Mouse (Mus musculus) forebrain, postnatal 0 days (tissue): Measurements from ENCODE around the gene Sipa1l2. TPM values are rescaled to one million over a fixed set of nuclear protein-coding genes. Genes with fewer than 3 reads are reported as not detected.

ENCODE experiments used
- ATAC-seq: fragments of 200-750 bp; cut with Nextera tagmentation; 2 replicates; pipeline ENCODE4 v1.8.0; 2017; ENCODE audit warnings: mild to moderate bottlenecking, moderate library complexity
- DNase-seq: peaks from one replicate; pipeline ENCODE4 v3.0.0-alpha.2; 2015
- H3K27ac ChIP-seq: fragments of 300-500 bp; sonication (generic); 2 replicates; pipeline ENCODE4 v1.5.1; 2014; ENCODE audit warnings: low read depth, mild to moderate bottlenecking, antibody characterized with exemption, low read length, moderate library complexity, mixed read lengths
- H3K27me3 ChIP-seq: fragments of 300-500 bp; sonication (generic); 2 replicates; pipeline ENCODE4 v1.6.1; 2014; ENCODE audit warnings: mild to moderate bottlenecking, low read length, mixed read lengths; ENCODE audit not compliant: insufficient read depth
- H3K36me3 ChIP-seq: fragments of 300-500 bp; sonication (generic); 2 replicates; pipeline ENCODE4 v1.6.1; 2014; ENCODE audit warnings: mild to moderate bottlenecking, moderate library complexity; ENCODE audit not compliant: insufficient read depth
- H3K4me1 ChIP-seq: fragments of 300-500 bp; sonication (generic); 2 replicates; pipeline ENCODE4 v1.6.1; 2014; ENCODE audit warnings: antibody characterized with exemption; ENCODE audit not compliant: insufficient read depth
- H3K4me2 ChIP-seq: fragments of 300-500 bp; sonication (generic); 2 replicates; pipeline ENCODE4 v1.6.1; 2014; ENCODE audit warnings: low read depth, mild to moderate bottlenecking, moderate library complexity
- H3K4me3 ChIP-seq: fragments of 300-500 bp; sonication (generic); 2 replicates; pipeline ENCODE4 v1.5.1; 2014; ENCODE audit warnings: low read depth, low read length, mixed read lengths
- H3K9ac ChIP-seq: fragments of 300-500 bp; sonication (generic); 2 replicates; pipeline ENCODE4 v1.6.1; 2014; ENCODE audit warnings: mild to moderate bottlenecking
- H3K9me3 ChIP-seq: fragments of 300-500 bp; sonication (generic); 2 replicates; pipeline ENCODE4 v1.6.1; 2016; ENCODE audit warnings: low read length
- CTCF ChIP-seq: sonication (generic); IDR thresholded peaks from 2 replicates; pipeline ENCODE4 v1.5.1; 2016; ENCODE audit warnings: antibody characterized with exemption, control low read depth, low read depth
- WGBS: fragments of 180-500 bp; shearing (Covaris S2); extraction: QIAGEN DNeasy Blood & Tissue Kit; methylation state at CpG from one replicate; pipeline ENCODE4 v1.1.7; 2014; 5-methylcytosine and 5-hydroxymethylcytosine counted together
- polyA plus RNA-seq: library from polyadenylated mRNA; unstranded; fragments of >200 nt; fragmentation: Nextera tagmentation; extraction: Ambion mirVana; gene quantifications from 2 replicates; pipeline ENCODE4 v1.2.1, GENCODE M21; 2015
- total RNA-seq: library from RNA; depleted of rRNA; stranded (reverse); fragments of >200 nt; gene quantifications from 2 replicates; pipeline ENCODE4 v1.2.3, GENCODE M21; 2014

Sipa1l2 gene
- total and polyA plus RNA-seq, 2 experiments from 2014 or later, result 10.6 to 44.3 TPM

DNA sequence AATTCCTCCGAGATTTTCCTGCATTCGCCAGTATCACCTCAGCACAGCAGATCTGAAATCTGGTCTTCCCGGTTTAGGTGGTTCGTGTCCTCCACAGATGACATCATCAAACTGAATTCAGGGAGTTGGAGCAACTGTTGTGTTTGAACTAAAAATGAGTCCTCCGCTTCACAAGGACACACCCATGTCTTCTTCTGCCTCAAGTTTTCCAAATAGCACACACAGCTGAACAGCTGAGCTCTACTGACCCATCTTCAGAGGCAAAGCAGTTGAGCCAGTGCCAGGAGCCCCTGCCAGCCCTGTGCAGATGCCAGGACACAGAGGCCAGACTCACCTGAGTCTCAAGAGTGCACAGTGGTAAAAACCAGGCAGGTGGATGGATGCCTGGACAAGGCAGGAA is 12.9 kb downstream of the Sipa1l2 start:
- Histone ChIP-seq H3K4me2 (no peak overlapping the region), H3K4me1 (peaks cover 37% of the 10 kb centered on the region), H3K27me3 (no peaks in the 10 kb centered on the region), H3K9ac (no peak overlapping the region), H3K27ac (no peak overlapping the region), H3K36me3 (no peaks in the 10 kb centered on the region), H3K4me3 (no peak overlapping the region), H3K9me3 (no peaks in the 10 kb centered on the region)
- WGBS, result 89% methylated on average over 5 of the region's 5 CpGs
- DNase-seq (no peak), ATAC-seq (no peak)
- TF ChIP-seq CTCF, result no peak

DNA sequence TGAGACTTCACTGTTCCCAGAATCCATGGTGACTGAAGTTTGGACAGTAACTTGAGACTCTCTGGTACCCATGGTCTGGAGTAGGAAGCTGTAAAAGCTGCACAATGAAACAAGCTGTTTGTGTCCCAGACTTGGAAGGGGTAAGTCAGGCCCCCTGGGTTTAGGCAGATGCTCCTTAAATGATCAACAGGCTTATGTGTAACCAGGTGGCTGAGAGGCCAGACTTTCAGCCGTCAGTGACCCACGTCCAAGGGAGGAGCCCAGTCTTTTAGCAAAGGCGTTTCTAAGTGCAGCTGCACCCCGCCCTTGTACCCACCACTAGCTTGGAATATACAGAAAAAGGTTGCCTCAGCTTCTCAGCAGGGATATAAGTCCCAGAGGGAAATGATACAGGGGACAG is 19.0 kb downstream of the Sipa1l2 start:
- Histone ChIP-seq H3K4me2 (no peak overlapping the region), H3K4me1 (no peaks in the 10 kb centered on the region), H3K4me3 (no peak overlapping the region), H3K9ac (no peak overlapping the region), H3K9me3 (no peaks in the 10 kb centered on the region), H3K36me3 (no peaks in the 10 kb centered on the region), H3K27me3 (no peaks in the 10 kb centered on the region), H3K27ac (no peak overlapping the region)
- no peak for ATAC-seq
- no peak for TF ChIP-seq CTCF
- DNase-seq, result no peak
- WGBS, result 71% methylated on average over 4 of the region's 4 CpGs

DNA sequence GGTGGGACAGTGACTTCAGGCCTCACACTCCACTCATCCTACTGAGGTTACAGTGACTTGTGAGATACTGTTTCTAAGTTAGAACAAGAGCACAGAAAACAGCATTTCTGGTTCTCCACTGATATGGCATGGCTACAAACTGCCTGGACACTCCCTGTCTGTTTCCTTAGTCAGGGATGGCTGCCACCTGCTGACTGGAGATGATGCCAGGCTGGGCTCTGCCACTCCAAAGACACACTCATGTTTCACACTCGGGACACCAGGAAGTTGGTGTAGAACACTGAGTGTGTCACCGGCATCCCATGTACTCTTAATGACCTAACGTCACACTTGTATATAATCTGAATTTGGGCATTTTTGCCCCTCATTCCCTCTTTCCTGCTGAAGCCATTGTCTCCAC is 22.3 kb downstream of the Sipa1l2 start:
- DNase-seq (no peak), ATAC-seq (no peak)
- H3K4me1 ChIP-seq, result no peaks in the 10 kb centered on the region
- H3K9ac ChIP-seq, result no peak overlapping the region
- H3K4me3 ChIP-seq, result no peak overlapping the region
- H3K27ac ChIP-seq, result no peak overlapping the region
- no peaks in the 10 kb centered on the region for H3K36me3 ChIP-seq
- no peak overlapping the region for H3K4me2 ChIP-seq
- WGBS, result 76% methylated on average over 3 of the region's 3 CpGs
- TF ChIP-seq CTCF, result peak; percentile 17; the same call in 1 of the 2 replicates
- no peaks in the 10 kb centered on the region for H3K9me3 ChIP-seq
- H3K27me3 ChIP-seq, result no peaks in the 10 kb centered on the region

GRCm38 (mm10) chr8:125545866-125546265 is 23.7 kb downstream of the Sipa1l2 start:
- Histone ChIP-seq H3K4me1 (no peaks in the 10 kb centered on the region), H3K36me3 (no peaks in the 10 kb centered on the region), H3K9me3 (no peaks in the 10 kb centered on the region), H3K4me2 (no peak overlapping the region), H3K27me3 (no peaks in the 10 kb centered on the region), H3K4me3 (no peak overlapping the region), H3K9ac (no peak overlapping the region), H3K27ac (no peak overlapping the region)
- ATAC-seq, result no peak
- TF ChIP-seq CTCF, result no peak
- no peak for DNase-seq
- 91% methylated on average over 9 of the region's 9 CpGs for WGBS

DNA sequence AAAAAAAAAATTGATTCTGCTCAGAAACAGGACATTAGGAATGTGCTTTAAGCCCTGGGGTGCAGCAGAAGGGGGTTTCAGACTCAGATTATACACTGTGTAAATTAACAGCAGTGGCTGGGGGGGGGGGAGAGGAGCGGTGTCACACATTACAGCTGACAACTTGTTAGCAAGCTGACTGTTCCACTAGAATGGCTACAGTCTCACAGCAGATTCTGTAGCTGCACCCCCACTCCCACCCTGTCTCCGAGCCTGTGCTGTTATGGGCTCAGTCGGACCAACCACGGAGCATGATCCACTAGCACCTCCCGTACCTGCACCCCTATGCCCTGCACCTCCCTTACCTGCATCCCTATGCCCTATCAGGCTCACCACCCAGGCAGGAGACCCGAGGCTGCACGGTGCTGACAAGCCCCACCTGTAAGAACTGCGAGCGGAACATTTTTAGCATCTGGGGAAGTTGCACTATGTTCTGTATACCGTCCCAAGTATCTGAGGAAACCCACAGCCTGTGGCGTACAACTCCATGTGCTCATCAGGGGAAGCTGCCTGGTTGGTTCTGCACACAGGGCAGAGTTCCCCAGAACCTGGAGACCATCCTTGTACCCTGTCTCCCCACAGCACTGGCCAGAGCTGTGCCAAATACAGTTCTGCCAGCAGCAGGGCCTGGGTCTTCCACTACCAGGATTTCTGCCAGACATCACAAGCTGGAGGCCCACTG is 26.6 kb downstream of the Sipa1l2 start:
- H3K4me2 ChIP-seq, result no peak overlapping the region
- H3K4me1 ChIP-seq, result no peaks in the 10 kb centered on the region
- no peak overlapping the region for H3K9ac ChIP-seq
- no peaks in the 10 kb centered on the region for H3K27me3 ChIP-seq
- no peak overlapping the region for H3K27ac ChIP-seq
- DNase-seq (no peak), ATAC-seq (peak; percentile 62)
- TF ChIP-seq CTCF, result no peak
- H3K36me3 ChIP-seq, result no peaks in the 10 kb centered on the region
- no peaks in the 10 kb centered on the region for H3K9me3 ChIP-seq
- 74% methylated on average over 11 of the region's 11 CpGs for WGBS
- H3K4me3 ChIP-seq, result no peak overlapping the region

DNA sequence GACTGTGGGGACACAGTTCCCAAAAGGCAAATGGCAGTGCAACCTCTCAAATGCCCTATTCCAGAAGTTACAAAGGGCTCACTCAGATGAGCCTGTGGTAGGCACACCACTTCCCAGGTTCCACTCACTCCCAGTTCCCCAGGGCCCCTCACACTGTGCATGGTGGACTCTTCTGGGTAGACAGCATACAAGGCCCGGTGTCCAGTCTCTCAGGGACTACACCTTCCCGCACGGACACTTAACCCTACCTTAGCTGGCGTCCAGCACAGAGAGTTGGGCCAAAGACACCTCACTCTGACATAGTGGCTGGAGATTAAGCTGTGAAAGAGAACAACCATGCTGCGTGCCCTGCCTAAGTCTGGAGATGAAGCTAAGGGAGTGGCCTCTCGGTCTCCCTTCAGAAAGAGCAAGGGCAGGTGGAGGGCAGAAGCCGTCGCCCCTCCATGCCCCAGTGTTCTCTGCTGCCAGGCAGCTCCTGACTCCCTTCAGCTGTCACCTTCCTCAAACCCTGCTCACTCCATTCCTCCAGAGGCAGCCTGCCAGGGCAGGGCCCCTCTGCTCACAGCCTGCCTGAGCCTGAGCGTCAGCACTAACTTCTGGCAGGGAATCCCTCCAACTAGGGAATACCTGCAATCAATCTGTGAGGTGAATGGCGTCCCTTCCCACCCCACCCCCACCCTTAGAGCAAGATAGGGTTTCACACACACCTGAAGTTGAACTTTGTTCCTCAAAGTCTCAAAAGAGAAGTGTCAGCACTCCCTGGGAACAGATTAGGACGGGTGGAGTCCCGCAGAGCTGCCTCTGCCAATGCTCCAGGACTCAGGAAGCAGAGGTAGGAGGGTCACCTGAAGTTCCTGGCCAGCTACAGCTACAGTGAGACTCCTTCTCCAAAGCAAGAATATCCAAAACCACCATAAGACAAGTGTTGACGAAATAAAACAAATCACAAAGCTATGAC is 30.3 kb downstream of the Sipa1l2 start:
- no peaks in the 10 kb centered on the region for H3K9me3 ChIP-seq
- no peak overlapping the region for H3K4me2 ChIP-seq
- ATAC-seq (no peak), DNase-seq (no peak)
- H3K36me3 ChIP-seq, result peaks cover 6% of the 10 kb centered on the region; the same call in 1 of the 2 replicates
- no peak for TF ChIP-seq CTCF
- H3K27ac ChIP-seq, result no peak overlapping the region
- H3K9ac ChIP-seq, result no peak overlapping the region
- H3K4me1 ChIP-seq, result peaks cover under 1% of the 10 kb centered on the region; the same call in 1 of the 2 replicates
- H3K4me3 ChIP-seq, result no peak overlapping the region
- WGBS, result 76% methylated on average over 13 of the region's 13 CpGs
- H3K27me3 ChIP-seq, result no peaks in the 10 kb centered on the region

DNA sequence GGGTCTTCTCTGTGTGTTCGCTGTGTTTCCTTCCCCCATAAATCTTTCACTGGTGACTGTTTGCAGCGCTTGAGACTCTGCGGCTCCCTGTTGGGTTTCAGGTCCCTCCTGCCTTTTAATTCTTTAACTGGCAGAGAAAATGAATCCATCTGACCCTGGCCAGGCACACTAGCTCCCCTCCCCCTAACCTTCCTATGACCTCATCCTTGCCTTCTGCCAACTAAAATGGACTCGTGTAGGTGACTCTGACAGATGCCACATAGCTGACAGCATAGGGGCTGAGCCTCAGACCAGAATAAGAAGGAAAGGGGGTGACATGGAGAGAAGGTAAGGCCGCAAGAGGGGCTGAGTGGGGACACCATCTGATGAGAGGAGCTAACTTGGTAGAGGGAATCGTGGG is 31.3 kb downstream of the Sipa1l2 start:
- no peak overlapping the region for H3K4me3 ChIP-seq
- ATAC-seq, result no peak
- 71% methylated on average over 6 of the region's 6 CpGs for WGBS

More for the DNA sequence above, 31.3 kb downstream of the Sipa1l2 start:
- Histone ChIP-seq H3K9me3 (no peaks in the 10 kb centered on the region), H3K36me3 (peaks cover 6% of the 10 kb centered on the region; the same call in 1 of the 2 replicates), H3K9ac (no peak overlapping the region), H3K4me1 (peaks cover 10% of the 10 kb centered on the region; the same call in 1 of the 2 replicates), H3K4me2 (no peak overlapping the region), H3K27ac (no peak overlapping the region), H3K27me3 (no peaks in the 10 kb centered on the region)
- no peak for DNase-seq
- TF ChIP-seq CTCF, result no peak
